Comparison of ENCODE assay signal across 1 mouse cellular context in the genomic region with DNA sequence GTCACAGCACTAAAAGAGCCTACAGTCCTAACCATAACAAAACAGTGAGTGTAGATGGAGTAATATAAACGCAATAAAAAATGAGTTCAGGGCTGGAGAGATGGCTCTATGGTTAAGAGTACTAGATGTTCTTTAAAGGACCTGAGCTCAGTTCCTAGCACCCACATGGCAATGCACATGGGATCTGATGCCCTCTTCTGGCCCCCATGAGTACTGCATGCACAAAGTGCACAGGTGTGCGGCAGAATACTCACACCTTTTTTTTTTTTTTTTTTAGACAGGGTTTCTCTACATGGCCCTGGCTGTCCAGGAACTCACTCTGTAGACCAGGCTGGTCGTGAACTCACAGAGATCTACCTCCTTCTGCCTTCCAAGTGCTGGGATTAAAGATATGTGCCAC.
TF ChIP-seq lines count a peak whose summit lies in the region.

No protein-coding gene starts in this region.

TF ChIP-seq in MEL, 35 proteins besides CTCF, POLR2A, EP300 and RAD21 (continued from another document):
- TF ChIP-seq SMC3 (IDR thresholded peaks at IDR 0.05; ENCODE audit: low read depth, low read length), result peak; percentile 19; the same call in 1 of the 2 replicates
- TF ChIP-seq MEF2A (IDR thresholded peaks at IDR 0.05; ENCODE audit: extremely low read depth, insufficient replicate concordance, low read depth, low read length, poor library complexity, severe bottlenecking), result no peak
- no peak for TF ChIP-seq MXI1 (IDR thresholded peaks at IDR 0.05; ENCODE audit: low read depth, low read length)
- TF ChIP-seq CHD2 (IDR thresholded peaks at IDR 0.05; ENCODE audit: low read length), result no peak
- TF ChIP-seq ZC3H11A (IDR thresholded peaks at IDR 0.05; ENCODE audit: low read depth, low read length), result no peak
- no peak for TF ChIP-seq GABPA (IDR thresholded peaks at IDR 0.05; ENCODE audit: low read depth, low read length)
TF ChIP-seq in MEL: peak in this region for 2.
